Mouse (Mus musculus): ENCODE data around the gene Atf2. TPM values are rescaled to one million over a fixed set of nuclear protein-coding genes. Genes with fewer than 3 reads are reported as not detected.
"Not testable (repeated sequence)": the region's sequence is repeated elsewhere in the genome, so short reads cannot be mapped to it uniquely, and the experiment has no call there.

The Atf2 gene
- polyA plus RNA-seq, 1 experiment from 2014 or later: 28.4 TPM

DNA sequence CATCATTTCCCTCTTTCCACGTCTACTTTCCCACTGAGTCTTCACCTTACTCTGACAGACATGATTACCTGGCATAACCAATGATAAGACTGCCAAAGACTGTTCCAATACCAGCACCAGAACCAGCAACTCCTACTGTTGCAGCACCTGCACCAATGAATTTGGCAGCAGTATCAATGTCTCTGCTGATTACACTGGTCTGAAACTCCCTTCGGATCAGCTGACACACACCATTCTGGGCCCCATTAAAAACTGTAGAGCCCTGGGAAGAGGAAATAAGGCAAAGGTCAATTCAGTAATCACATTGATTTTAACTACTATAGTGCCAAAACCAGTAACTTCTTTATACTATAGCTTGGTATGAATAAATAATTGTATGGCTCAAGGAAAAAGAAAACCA lies 16.7 kb upstream of the Atf2 start:
- no peak for DNase-seq (ENCODE audit: low spot score)
- Histone ChIP-seq H3K9ac (replicated peaks; ENCODE audit: low read depth) (no peak overlapping the region), H3K27me3 (replicated peaks; ENCODE audit: insufficient read depth, low read length) (no peaks in the 10 kb centered on the region), H3K4me2 (replicated peaks; ENCODE audit: low read depth, low read length) (no peak overlapping the region), H3K9me3 (ENCODE audit: low read length) (no peaks in the 10 kb centered on the region), H3K4me1 (ENCODE audit: insufficient read depth, low read depth, low read length) (0 out of 2 replicates have a peak, but pooled peaks cover 4% of the 10 kb centered on the region), H3K27ac (ENCODE audit: low read length) (no peak overlapping the region), H3K4me3 (ENCODE audit: low read depth, low read length) (no peak overlapping the region), H3K36me3 (ENCODE audit: insufficient read depth, low read length) (peaks cover 23% of the 10 kb centered on the region; the same call in 1 of the 2 replicates)
- WGBS: 86% methylated on average over 2 of the region's 2 CpGs
- no peak for ATAC-seq
- TF ChIP-seq EP300 (IDR thresholded peaks at IDR 0.05) (no peak), CTCF (IDR thresholded peaks at IDR 0.05) (no peak)

DNA sequence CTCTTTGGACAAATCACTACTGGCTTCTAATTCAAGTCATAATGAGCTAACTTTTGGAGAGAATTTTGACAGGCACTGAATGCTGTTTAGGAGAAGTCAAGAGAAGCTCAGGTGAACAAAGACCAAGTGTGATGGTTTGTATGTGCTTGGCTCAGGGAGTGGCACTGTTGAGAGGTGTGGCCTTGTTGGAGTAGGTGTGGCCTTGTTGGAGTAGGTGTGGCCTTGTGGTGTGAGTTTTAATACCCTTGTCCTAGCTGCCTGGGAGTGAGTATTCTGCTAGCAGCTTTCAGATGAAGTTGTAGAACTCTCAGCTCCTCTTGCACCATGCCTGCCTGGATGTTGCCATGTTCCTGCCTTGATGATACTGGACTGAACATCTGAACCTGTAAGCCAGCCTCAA lies 12.2 kb upstream of the Atf2 start:
- peaks cover 23% of the 10 kb centered on the region; the same call in 1 of the 2 replicates for H3K36me3 ChIP-seq (ENCODE audit: insufficient read depth, low read length)
- DNase-seq (ENCODE audit: low spot score); H3K27ac ChIP-seq (ENCODE audit: low read length); H3K9ac ChIP-seq (replicated peaks; ENCODE audit: low read depth); H3K27me3 ChIP-seq (replicated peaks; ENCODE audit: insufficient read depth, low read length); ATAC-seq; H3K4me1 ChIP-seq (ENCODE audit: insufficient read depth, low read depth, low read length); H3K4me3 ChIP-seq (ENCODE audit: low read depth, low read length); H3K9me3 ChIP-seq (ENCODE audit: low read length); H3K4me2 ChIP-seq (replicated peaks; ENCODE audit: low read depth, low read length): not testable (repeated sequence)

DNA sequence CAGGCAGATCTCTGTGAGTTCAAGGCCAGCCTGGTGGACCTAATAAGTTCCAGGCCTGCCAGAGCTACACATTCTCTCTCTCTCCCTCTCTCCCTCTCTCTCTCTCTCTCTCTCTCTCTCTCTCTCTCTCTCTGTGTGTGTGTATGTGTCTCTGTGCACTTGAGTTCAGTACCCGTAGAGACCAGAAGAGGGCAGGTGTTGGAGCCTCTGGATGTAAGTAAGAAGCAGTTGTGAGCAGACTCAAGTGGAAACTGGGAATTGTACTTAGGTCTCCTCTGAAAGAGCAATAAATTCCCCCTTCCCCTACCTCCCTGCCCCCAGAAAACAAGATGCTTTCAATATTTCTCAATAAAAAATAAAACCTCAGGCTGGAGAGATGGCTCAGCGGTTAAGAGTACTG lies 11.1 kb upstream of the Atf2 start:
- Histone ChIP-seq H3K4me1 (ENCODE audit: insufficient read depth, low read depth, low read length) (no peaks in the 10 kb centered on the region), H3K4me3 (ENCODE audit: low read depth, low read length) (no peak overlapping the region)
- 88% methylated on average over 2 of the region's 2 CpGs for WGBS

GRCm38 (mm10) chr2:73902328-73902727 lies 9.9 kb upstream of the Atf2 start:
- not testable (repeated sequence) for H3K27ac ChIP-seq (ENCODE audit: low read length); H3K36me3 ChIP-seq (ENCODE audit: insufficient read depth, low read length); H3K4me2 ChIP-seq (replicated peaks; ENCODE audit: low read depth, low read length); DNase-seq (ENCODE audit: low spot score); H3K9me3 ChIP-seq (ENCODE audit: low read length); H3K9ac ChIP-seq (replicated peaks; ENCODE audit: low read depth); H3K27me3 ChIP-seq (replicated peaks; ENCODE audit: insufficient read depth, low read length); H3K4me1 ChIP-seq (ENCODE audit: insufficient read depth, low read depth, low read length); H3K4me3 ChIP-seq (ENCODE audit: low read depth, low read length); ATAC-seq
- WGBS: 97% methylated on average over 3 of the region's 3 CpGs

More for the DNA sequence above, 11.1 kb upstream of the Atf2 start:
- DNase-seq (ENCODE audit: low spot score): no peak
- Histone ChIP-seq H3K4me2 (replicated peaks; ENCODE audit: low read depth, low read length) (no peak overlapping the region), H3K9ac (replicated peaks; ENCODE audit: low read depth) (no peak overlapping the region), H3K36me3 (ENCODE audit: insufficient read depth, low read length) (peaks cover 16% of the 10 kb centered on the region; the same call in 1 of the 2 replicates), H3K27ac (ENCODE audit: low read length) (no peak overlapping the region), H3K9me3 (ENCODE audit: low read length) (no peaks in the 10 kb centered on the region), H3K27me3 (replicated peaks; ENCODE audit: insufficient read depth, low read length) (no peaks in the 10 kb centered on the region)
- no peak for ATAC-seq
- TF ChIP-seq CTCF (IDR thresholded peaks at IDR 0.05) (0 out of 2 replicates have a peak, but pooled peaks have one; percentile 3), EP300 (IDR thresholded peaks at IDR 0.05) (no peak)

DNA sequence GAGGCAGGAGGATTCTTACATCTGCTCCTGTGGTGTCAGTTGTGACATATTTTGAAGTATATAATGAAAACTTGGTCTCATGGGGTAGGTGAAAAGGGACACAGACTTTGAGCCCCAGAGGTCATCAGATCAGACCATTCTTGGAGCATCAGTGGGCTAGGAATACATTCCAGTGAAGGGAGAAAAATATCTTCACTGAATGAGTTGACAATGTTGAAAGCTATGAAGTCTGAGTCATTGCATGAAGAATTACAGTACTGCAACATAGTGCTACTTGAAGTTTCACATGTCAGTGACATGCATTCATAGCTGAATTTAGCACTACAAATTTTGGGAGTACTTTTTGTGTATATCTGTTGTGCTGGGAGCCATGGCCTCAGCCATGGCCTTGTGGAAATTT lies 8.7 kb upstream of the Atf2 start:
- Histone ChIP-seq H3K4me3 (ENCODE audit: low read depth, low read length) (no peak overlapping the region), H3K4me1 (ENCODE audit: insufficient read depth, low read depth, low read length) (no peaks in the 10 kb centered on the region), H3K9me3 (ENCODE audit: low read length) (no peaks in the 10 kb centered on the region), H3K9ac (replicated peaks; ENCODE audit: low read depth) (no peak overlapping the region), H3K27me3 (replicated peaks; ENCODE audit: insufficient read depth, low read length) (no peaks in the 10 kb centered on the region), H3K4me2 (replicated peaks; ENCODE audit: low read depth, low read length) (no peak overlapping the region), H3K36me3 (ENCODE audit: insufficient read depth, low read length) (no peaks in the 10 kb centered on the region), H3K27ac (ENCODE audit: low read length) (no peak overlapping the region)
- DNase-seq (ENCODE audit: low spot score) (no peak), ATAC-seq (no peak)
- TF ChIP-seq EP300 (IDR thresholded peaks at IDR 0.05): no peak

GRCm38 (mm10) chr2:73900364-73900763 lies 7.9 kb upstream of the Atf2 start:
- ATAC-seq: no peak
- Histone ChIP-seq H3K27me3 (replicated peaks; ENCODE audit: insufficient read depth, low read length) (no peaks in the 10 kb centered on the region), H3K9me3 (ENCODE audit: low read length) (no peaks in the 10 kb centered on the region), H3K9ac (replicated peaks; ENCODE audit: low read depth) (no peak overlapping the region), H3K4me3 (ENCODE audit: low read depth, low read length) (no peak overlapping the region), H3K36me3 (ENCODE audit: insufficient read depth, low read length) (no peaks in the 10 kb centered on the region), H3K27ac (ENCODE audit: low read length) (no peak overlapping the region), H3K4me2 (replicated peaks; ENCODE audit: low read depth, low read length) (no peak overlapping the region), H3K4me1 (ENCODE audit: insufficient read depth, low read depth, low read length) (no peaks in the 10 kb centered on the region)
- no peak for DNase-seq (ENCODE audit: low spot score)
- no peak for TF ChIP-seq CTCF (IDR thresholded peaks at IDR 0.05)
- TF ChIP-seq EP300 (IDR thresholded peaks at IDR 0.05): no peak
- 63% methylated on average over 1 of the region's 1 CpGs for WGBS

DNA sequence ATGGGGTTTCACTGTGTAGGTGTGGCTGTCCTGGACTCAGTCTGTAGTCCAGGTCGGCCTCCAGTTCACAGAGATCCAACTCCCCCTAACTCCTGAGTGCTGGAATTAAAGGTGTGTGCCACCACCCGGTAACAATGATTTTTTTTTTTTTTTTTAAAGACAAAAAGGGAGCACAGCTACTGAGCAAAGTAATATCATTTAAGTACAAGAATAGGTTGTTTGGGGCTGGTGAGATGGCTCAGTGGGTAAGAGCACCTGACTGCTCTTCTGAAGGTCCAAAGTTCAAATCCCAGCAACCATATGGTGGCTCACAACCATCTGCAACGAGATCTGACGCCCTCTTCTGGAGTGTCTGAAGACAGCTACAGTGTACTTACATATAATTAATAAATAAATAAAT lies 4.5 kb upstream of the Atf2 start:
- WGBS: 64% methylated on average over 4 of the region's 4 CpGs
- not testable (repeated sequence) for H3K4me1 ChIP-seq (ENCODE audit: insufficient read depth, low read depth, low read length); H3K9ac ChIP-seq (replicated peaks; ENCODE audit: low read depth); H3K27ac ChIP-seq (ENCODE audit: low read length); H3K36me3 ChIP-seq (ENCODE audit: insufficient read depth, low read length); H3K27me3 ChIP-seq (replicated peaks; ENCODE audit: insufficient read depth, low read length); DNase-seq (ENCODE audit: low spot score); H3K4me3 ChIP-seq (ENCODE audit: low read depth, low read length); ATAC-seq; H3K9me3 ChIP-seq (ENCODE audit: low read length); H3K4me2 ChIP-seq (replicated peaks; ENCODE audit: low read depth, low read length)
